Mouse (Mus musculus) hindbrain, embryonic 14.5 days (tissue): ENCODE measurements around the gene Slc6a16. TPM values are rescaled to one million over a fixed set of nuclear protein-coding genes. Genes with fewer than 3 reads are reported as not detected.

ENCODE experiments used
- ATAC-seq: fragments of 200-750 bp; cut with Nextera tagmentation; 2 replicates; pipeline ENCODE4 v1.8.0; 2017; ENCODE audit warnings: moderate number of reproducible peaks, mild to moderate bottlenecking, moderate TSS enrichment, moderate library complexity; ENCODE audit not compliant: low FRiP score
- DNase-seq: peaks from one replicate; pipeline ENCODE4 v3.0.0-alpha.2; 2015; ENCODE audit warnings: low spot score
- H3K27ac ChIP-seq: fragments of 300-500 bp; sonication (generic); 2 replicates; pipeline ENCODE4 v1.5.1; 2014; ENCODE audit warnings: mild to moderate bottlenecking, moderate library complexity
- H3K27me3 ChIP-seq: fragments of 300-500 bp; sonication (generic); 2 replicates; pipeline ENCODE4 v1.6.1; 2014; ENCODE audit warnings: mild to moderate bottlenecking, low read length, mixed read lengths; ENCODE audit not compliant: control insufficient read depth, insufficient read depth
- H3K36me3 ChIP-seq: fragments of 300-500 bp; sonication (generic); replicated peaks from 2 replicates; pipeline ENCODE4 v1.6.1; 2014; ENCODE audit not compliant: control insufficient read depth, insufficient read depth
- H3K4me1 ChIP-seq: fragments of 300-500 bp; sonication (generic); replicated peaks from 2 replicates; pipeline ENCODE4 v1.6.1; 2014; ENCODE audit warnings: antibody characterized with exemption, low read length, mixed read lengths; ENCODE audit not compliant: control insufficient read depth, insufficient read depth
- H3K4me2 ChIP-seq: fragments of 300-500 bp; sonication (generic); replicated peaks from 2 replicates; pipeline ENCODE4 v1.6.1; 2014; ENCODE audit warnings: mild to moderate bottlenecking, moderate library complexity
- H3K4me3 ChIP-seq: fragments of 300-500 bp; sonication (generic); replicated peaks from 2 replicates; pipeline ENCODE4 v1.5.1; 2014; ENCODE audit warnings: mild to moderate bottlenecking, low read length
- H3K9ac ChIP-seq: fragments of 300-500 bp; sonication (generic); 2 replicates; pipeline ENCODE4 v1.6.1; 2014
- H3K9me3 ChIP-seq: fragments of 300-500 bp; sonication (generic); 2 replicates; pipeline ENCODE4 v1.6.1; 2016; ENCODE audit warnings: low read length; ENCODE audit not compliant: control insufficient read depth
- WGBS: fragments of 180-500 bp; shearing (Covaris S2); extraction: QIAGEN DNeasy Blood & Tissue Kit; methylation state at CpG from one replicate; pipeline ENCODE4 v1.1.7; 2014; 5-methylcytosine and 5-hydroxymethylcytosine counted together
- polyA plus RNA-seq: library from polyadenylated mRNA; unstranded; fragments of >200 nt; fragmentation: Nextera tagmentation; extraction: Ambion mirVana; gene quantifications from 2 replicates; pipeline ENCODE4 v1.2.1, GENCODE M21; 2014

The Slc6a16 gene
- polyA plus RNA-seq, 1 experiment from 2014 or later, result 0.67 TPM

GRCm38 (mm10) chr7:45312023-45312422, 71.1 kb downstream of the Slc6a16 start:
- Histone ChIP-seq H3K4me2 (no peak overlapping the region), H3K9ac (no peak overlapping the region), H3K4me3 (no peak overlapping the region), H3K27me3 (no peaks in the 10 kb centered on the region), H3K4me1 (peaks cover 7% of the 10 kb centered on the region; the same call in 1 of the 2 replicates), H3K27ac (no peak overlapping the region), H3K9me3 (no peaks in the 10 kb centered on the region), H3K36me3 (no peaks in the 10 kb centered on the region; the same call in none of the 2 replicates)
- DNase-seq, result no peak
- no peak for ATAC-seq
- WGBS, result 65% methylated on average over 8 of the region's 8 CpGs

DNA sequence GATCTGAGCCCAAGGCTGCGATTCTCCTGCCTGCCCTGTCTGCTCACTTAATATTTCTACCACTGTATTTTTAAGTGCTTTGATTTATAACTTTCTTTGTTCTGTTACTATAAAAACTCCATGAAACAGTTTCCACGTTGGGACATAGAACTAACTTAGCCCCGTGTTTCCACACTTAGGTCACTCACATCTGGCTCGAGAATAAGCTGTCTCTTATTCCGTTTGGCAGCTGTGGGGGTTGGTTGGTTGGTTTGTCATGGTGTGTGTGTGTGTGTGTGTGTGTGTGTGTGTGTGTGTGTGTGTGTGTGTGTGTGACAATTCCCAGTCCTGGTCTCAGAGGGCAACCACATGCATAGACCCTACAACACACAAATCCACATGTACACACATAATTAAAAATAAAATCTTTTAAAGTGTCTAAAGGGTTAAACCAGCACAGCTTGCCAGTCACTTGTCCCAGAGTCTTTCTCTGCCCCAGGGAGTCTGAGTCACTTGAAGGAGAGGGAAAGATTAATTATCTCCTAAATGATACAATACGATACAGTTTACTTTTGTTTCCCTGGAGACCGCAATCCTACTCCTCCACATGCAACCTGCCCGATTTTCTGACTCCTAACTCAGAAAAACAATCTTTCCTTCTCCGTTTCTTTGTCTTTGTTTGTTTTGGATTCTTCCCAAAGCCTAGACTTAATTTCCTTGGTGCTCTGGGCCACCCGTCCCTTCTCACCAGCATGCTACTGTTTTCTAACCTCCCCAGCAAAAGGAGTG, 72.0 kb downstream of the Slc6a16 start:
- Histone ChIP-seq H3K9me3 (no peaks in the 10 kb centered on the region), H3K36me3 (no peaks in the 10 kb centered on the region; the same call in none of the 2 replicates), H3K27ac (peak overlapping the region; percentile 40), H3K4me3 (no peak overlapping the region), H3K27me3 (no peaks in the 10 kb centered on the region), H3K9ac (0 out of 2 replicates have a peak overlapping the region, but pooled peaks have one; percentile 39), H3K4me2 (peak overlapping the region; percentile 22; the same call in 1 of the 2 replicates), H3K4me1 (peaks cover 7% of the 10 kb centered on the region; the same call in 1 of the 2 replicates)
- 24% methylated on average over 10 of the region's 10 CpGs for WGBS
- DNase-seq (peak; percentile 31), ATAC-seq (no peak)

DNA sequence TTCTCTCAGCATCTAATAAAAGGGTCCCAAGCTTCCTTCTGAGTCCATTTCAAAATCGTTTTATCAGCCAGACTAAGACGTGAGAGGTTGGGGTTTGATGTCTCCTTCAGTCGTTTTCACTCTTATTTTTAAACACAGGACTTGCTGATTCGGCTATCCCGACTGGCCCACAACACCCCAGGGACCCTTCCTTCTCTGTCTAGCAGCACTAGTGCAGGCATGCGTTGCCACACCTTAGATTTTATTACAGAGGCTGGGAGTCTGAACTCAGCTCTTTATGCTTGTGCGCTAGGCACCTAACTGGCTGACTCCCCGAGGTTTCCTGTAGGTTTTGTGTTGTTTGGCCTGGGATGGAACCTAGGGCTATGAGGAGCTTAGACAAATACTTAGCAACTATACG, 72.6 kb downstream of the Slc6a16 start:
- no peak overlapping the region for H3K4me3 ChIP-seq
- WGBS, result 36% methylated on average over 9 of the region's 9 CpGs
- H3K27me3 ChIP-seq, result no peaks in the 10 kb centered on the region
- peak overlapping the region; percentile 22; the same call in 1 of the 2 replicates for H3K4me2 ChIP-seq
- H3K36me3 ChIP-seq, result no peaks in the 10 kb centered on the region; the same call in 1 of the 2 replicates
- no peak for ATAC-seq
- DNase-seq, result no peak
- 0 out of 2 replicates have a peak overlapping the region, but pooled peaks have one; percentile 39 for H3K9ac ChIP-seq
- peak overlapping the region; percentile 40 for H3K27ac ChIP-seq
- peaks cover 7% of the 10 kb centered on the region; the same call in 1 of the 2 replicates for H3K4me1 ChIP-seq
- H3K9me3 ChIP-seq, result no peaks in the 10 kb centered on the region

DNA sequence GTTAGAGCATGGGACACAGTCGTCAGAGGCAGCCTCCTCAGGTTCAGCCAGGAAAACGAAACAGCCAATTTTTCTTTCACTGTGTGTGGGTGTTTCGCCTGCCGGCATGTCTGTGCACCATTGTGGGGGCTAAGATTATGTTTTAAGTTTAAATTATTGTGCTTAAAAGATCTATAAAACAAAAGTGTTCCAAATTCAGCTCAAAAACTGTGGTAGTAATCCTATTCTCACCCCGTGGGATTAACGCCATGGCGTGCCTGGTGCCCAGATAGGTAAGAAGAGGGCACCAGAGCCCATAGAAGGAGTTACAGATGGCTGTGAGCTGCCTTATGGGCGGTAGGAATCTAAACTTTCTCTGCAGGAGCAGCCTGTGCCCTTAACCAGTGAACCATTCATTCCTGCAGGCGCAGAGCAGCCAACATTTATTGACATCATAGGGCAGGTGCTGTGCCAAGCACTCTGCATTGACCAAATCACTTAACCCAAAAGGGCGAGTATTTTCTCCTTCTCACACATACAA, 74.4 kb downstream of the Slc6a16 start:
- no peak overlapping the region for H3K27ac ChIP-seq
- WGBS, result 87% methylated on average over 10 of the region's 10 CpGs
- no peak for DNase-seq

GRCm38 (mm10) chr7:45316536-45316935, 75.7 kb downstream of the Slc6a16 start:
- WGBS, result 93% methylated on average over 14 of the region's 14 CpGs
- Histone ChIP-seq H3K27ac (no peak overlapping the region), H3K9me3 (no peaks in the 10 kb centered on the region), H3K4me1 (peaks cover 7% of the 10 kb centered on the region; the same call in 1 of the 2 replicates), H3K4me2 (no peak overlapping the region), H3K9ac (no peak overlapping the region), H3K36me3 (no peaks in the 10 kb centered on the region; the same call in 1 of the 2 replicates), H3K27me3 (no peaks in the 10 kb centered on the region), H3K4me3 (no peak overlapping the region)
- DNase-seq, result no peak
- ATAC-seq, result no peak

More for the DNA sequence above, 74.4 kb downstream of the Slc6a16 start:
- no peak for ATAC-seq
- peaks cover 7% of the 10 kb centered on the region; the same call in 1 of the 2 replicates for H3K4me1 ChIP-seq
- H3K9ac ChIP-seq, result no peak overlapping the region
- H3K36me3 ChIP-seq, result no peaks in the 10 kb centered on the region; the same call in 1 of the 2 replicates
- H3K4me3 ChIP-seq, result no peak overlapping the region
- H3K4me2 ChIP-seq, result no peak overlapping the region
- H3K9me3 ChIP-seq, result no peaks in the 10 kb centered on the region
- no peaks in the 10 kb centered on the region for H3K27me3 ChIP-seq

DNA sequence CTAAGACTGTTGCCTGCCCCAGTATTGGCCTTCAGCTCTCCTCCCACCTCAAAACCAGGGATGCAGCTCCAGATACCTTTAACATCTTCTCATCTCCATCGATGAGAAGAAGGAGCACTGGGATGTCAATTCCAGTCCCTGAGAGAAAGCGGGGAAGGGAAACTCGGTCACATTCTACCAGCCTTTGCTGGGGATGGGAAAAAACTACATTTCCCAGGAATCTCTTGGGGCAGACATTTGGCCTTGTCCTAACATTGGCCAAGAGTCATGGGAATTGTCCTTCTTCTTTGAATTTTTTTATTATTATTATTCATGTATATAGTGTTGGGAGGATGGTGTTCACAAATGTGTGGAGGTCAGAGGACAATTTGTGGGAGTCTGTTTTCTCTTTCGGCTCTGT, 81.4 kb downstream of the Slc6a16 start:
- Histone ChIP-seq H3K9ac (no peak overlapping the region), H3K4me1 (no peaks in the 10 kb centered on the region), H3K27me3 (no peaks in the 10 kb centered on the region), H3K9me3 (no peaks in the 10 kb centered on the region), H3K4me2 (no peak overlapping the region), H3K27ac (no peak overlapping the region), H3K4me3 (no peak overlapping the region), H3K36me3 (no peaks in the 10 kb centered on the region)
- ATAC-seq (no peak), DNase-seq (no peak)
- 88% methylated on average over 4 of the region's 4 CpGs for WGBS

Other genes with a start within 250 kb of the Slc6a16 start
- gene Irf3, start 243.4 kb upstream of the Slc6a16 start, polyA plus RNA-seq, result 52.1 and 56.9 TPM in 2 replicates
- 9.2 and 12.6 TPM in 2 replicates for gene Bcl2l12, start 242.4 kb upstream of the Slc6a16 start, polyA plus RNA-seq
- gene Scaf1, start 224.7 kb upstream of the Slc6a16 start, polyA plus RNA-seq, result 59.7 and 61.9 TPM in 2 replicates
- gene Rras, start 223.1 kb upstream of the Slc6a16 start, polyA plus RNA-seq, result 14.2 and 15.2 TPM in 2 replicates
- 16.5 and 16.8 TPM in 2 replicates for gene Prr12, start 188.2 kb upstream of the Slc6a16 start, polyA plus RNA-seq
- 57.9 and 62.1 TPM in 2 replicates for gene Nosip, start 178.7 kb upstream of the Slc6a16 start, polyA plus RNA-seq
- gene Prrg2, start 178.4 kb upstream of the Slc6a16 start, polyA plus RNA-seq, result 12.8 and 13.9 TPM in 2 replicates
- gene Rcn3, start 148.9 kb upstream of the Slc6a16 start, polyA plus RNA-seq, result 77.7 and 93.3 TPM in 2 replicates
- 37.7 and 40.5 TPM in 2 replicates for gene Fcgrt, start 137.2 kb upstream of the Slc6a16 start, polyA plus RNA-seq
- 767 and 952 TPM in 2 replicates for gene Rps11, start 116.6 kb upstream of the Slc6a16 start, polyA plus RNA-seq
- 725 and 835 TPM in 2 replicates for gene Rpl13a, start 112.3 kb upstream of the Slc6a16 start, polyA plus RNA-seq
- 0.22 TPM in 1 of 2 replicates, not detected in the other for gene Gm45713, start 104.9 kb upstream of the Slc6a16 start, polyA plus RNA-seq
- 1.7 and 1.8 TPM in 2 replicates for gene Flt3l, start 104.7 kb upstream of the Slc6a16 start, polyA plus RNA-seq
- gene Pih1d1, start 86.8 kb upstream of the Slc6a16 start, polyA plus RNA-seq, result 91.0 and 93.5 TPM in 2 replicates
- gene Aldh16a1, start 86.5 kb upstream of the Slc6a16 start, polyA plus RNA-seq, result 16.0 and 21.3 TPM in 2 replicates
- gene Slc17a7, start 77.1 kb upstream of the Slc6a16 start, polyA plus RNA-seq, result 0.47 and 0.48 TPM in 2 replicates
- not detected in 2 replicates for gene Gfy, start 61.5 kb upstream of the Slc6a16 start, polyA plus RNA-seq
- gene Pth2, start 60.1 kb upstream of the Slc6a16 start, polyA plus RNA-seq, result 0.83 TPM in 1 of 2 replicates, not detected in the other
- 0.50 and 0.57 TPM in 2 replicates for gene Ccdc155, start 36.2 kb upstream of the Slc6a16 start, polyA plus RNA-seq
- 8.7 and 11.3 TPM in 2 replicates for gene Dkkl1, start 28.9 kb upstream of the Slc6a16 start, polyA plus RNA-seq
- 37.7 and 48.0 TPM in 2 replicates for gene Tead2, start 25.3 kb upstream of the Slc6a16 start, polyA plus RNA-seq
- 0.94 and 1.2 TPM in 2 replicates for gene Cd37, start 2.0 kb upstream of the Slc6a16 start, polyA plus RNA-seq
- not detected in 2 replicates for gene Slc6a21, start 36.4 kb downstream of the Slc6a16 start, polyA plus RNA-seq
- 7.8 and 9.3 TPM in 2 replicates for gene Trpm4, start 92.7 kb downstream of the Slc6a16 start, polyA plus RNA-seq
- gene Hrc, start 94.2 kb downstream of the Slc6a16 start, polyA plus RNA-seq, result 0.20 and 0.41 TPM in 2 replicates
- 29.8 and 32.3 TPM in 2 replicates for gene Ppfia3, start 125.9 kb downstream of the Slc6a16 start, polyA plus RNA-seq
- 34.8 and 37.9 TPM in 2 replicates for gene Lin7b, start 129.5 kb downstream of the Slc6a16 start, polyA plus RNA-seq
- 61.4 and 72.3 TPM in 2 replicates for gene Snrnp70, start 154.7 kb downstream of the Slc6a16 start, polyA plus RNA-seq
- not detected in 2 replicates for gene Kcna7, start 164.6 kb downstream of the Slc6a16 start, polyA plus RNA-seq
- 0.13 TPM in 1 of 2 replicates, not detected in the other for gene Ntf5, start 172.6 kb downstream of the Slc6a16 start, polyA plus RNA-seq
- gene Lhb, start 179.7 kb downstream of the Slc6a16 start, polyA plus RNA-seq, result 1.2 and 2.0 TPM in 2 replicates
- gene Gys1, start 193.8 kb downstream of the Slc6a16 start, polyA plus RNA-seq, result 17.8 and 21.6 TPM in 2 replicates
- gene Ruvbl2, start 197.0 kb downstream of the Slc6a16 start, polyA plus RNA-seq, result 83.9 and 93.5 TPM in 2 replicates
- gene Ftl1, start 218.8 kb downstream of the Slc6a16 start, polyA plus RNA-seq, result 4,936 and 5,483 TPM in 2 replicates
- gene Bax, start 225.8 kb downstream of the Slc6a16 start, polyA plus RNA-seq, result 182 and 190 TPM in 2 replicates
- 0.13 and 0.35 TPM in 2 replicates for gene Tulp2, start 240.8 kb downstream of the Slc6a16 start, polyA plus RNA-seq
- gene Gm45808, start 245.7 kb downstream of the Slc6a16 start, polyA plus RNA-seq, result not detected in 2 replicates
- gene Dhdh, start 247.7 kb downstream of the Slc6a16 start, polyA plus RNA-seq, result 2.8 and 3.6 TPM in 2 replicates